ENCODE assay signal across 17 mouse cellular contexts in the genomic region with DNA sequence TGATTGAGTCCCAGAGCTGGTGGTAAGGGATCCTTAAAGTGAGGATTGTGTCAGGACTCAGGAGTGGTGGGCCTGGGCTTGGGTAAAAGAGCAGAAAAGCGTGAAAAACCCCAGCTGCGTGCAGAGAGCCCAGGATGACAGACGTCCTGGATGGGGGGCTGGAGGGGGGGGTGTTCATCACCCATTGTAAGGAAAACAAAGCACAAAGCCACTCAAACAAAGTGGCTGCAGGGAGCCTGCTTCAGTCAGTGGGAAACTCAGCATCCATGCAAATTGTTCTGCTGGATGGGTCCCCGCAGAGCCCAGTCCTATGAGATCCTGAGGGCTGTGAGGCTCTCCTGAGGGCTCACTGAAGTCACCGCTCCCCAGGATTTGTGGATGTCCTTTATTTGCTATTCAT. TPM values are rescaled to one million over a fixed set of nuclear protein-coding genes. Genes with fewer than 3 reads are reported as not detected.
DNase-seq lines count a peak whose midpoint lies in the region; ATAC-seq lines count a peak whose summit lies in the region.
"Had no signal": no experiment of that assay in that cellular context is flagged by ENCODE, and none has a peak within 500 bp of the region (broad histone marks: within the 10 kb centered on the region; RNA-seq: fewer than 3 reads in every experiment).

No protein-coding gene starts in this region.

- H3K4me1 ChIP-seq in forebrain, embryonic 10.5 days: peaks cover 65% of the 10 kb centered on the region
- no peaks in the 10 kb centered on the region for H3K4me1 ChIP-seq in forebrain, embryonic 16.5 days (replicated peaks; ENCODE audit: control insufficient read depth, insufficient read depth, low read length)
- H3K4me1 ChIP-seq in neural tube, embryonic 13.5 days (replicated peaks): peaks cover 12% of the 10 kb centered on the region
- H3K4me1 ChIP-seq: hindbrain, embryonic 15.5 days had no signal

- no peak for DNase-seq in forebrain, embryonic 10.5 days (ENCODE audit: extremely low spot score, low spot score)
- peak; percentile 12 for DNase-seq in layer of hippocampus, adult 9-11 months
- no peak for DNase-seq in layer of hippocampus, postnatal 25 days (ENCODE audit: extremely low spot score in 1 of 2, low spot score in 1 of 2)
- peak; percentile 63 for DNase-seq in embryo, embryonic 11 days
- DNase-seq in adrenal gland, adult 8-10 months: no peak
- DNase-seq: cerebellum, adult 9-10 months; gastrocnemius, postnatal 36 days; kidney, adult 2 months had no signal

- 0 out of 2 replicates have a peak, but pooled peaks cover 5% of the 10 kb centered on the region for H3K36me3 ChIP-seq in forebrain, embryonic 10.5 days (replicated peaks)
- H3K36me3 ChIP-seq in forebrain, embryonic 16.5 days (ENCODE audit: control insufficient read depth, insufficient read depth): no peaks in the 10 kb centered on the region
- no peaks in the 10 kb centered on the region for H3K36me3 ChIP-seq in neural tube, embryonic 13.5 days
- H3K36me3 ChIP-seq: embryonic facial prominence, embryonic 12.5 days; hindbrain, embryonic 15.5 days; lung, embryonic 15.5 days had no signal

- H3K9ac ChIP-seq in forebrain, embryonic 16.5 days (replicated peaks; ENCODE audit: low read depth, low read length): no peak overlapping the region
- peak overlapping the region; percentile 34; the same call in 1 of the 2 replicates for H3K9ac ChIP-seq in neural tube, embryonic 13.5 days
- H3K9ac ChIP-seq: embryonic facial prominence, embryonic 12.5 days; hindbrain, embryonic 15.5 days; lung, embryonic 15.5 days had no signal

- no peak overlapping the region for H3K4me3 ChIP-seq in forebrain, embryonic 10.5 days
- no peak overlapping the region for H3K4me3 ChIP-seq in forebrain, embryonic 16.5 days (replicated peaks; ENCODE audit: low read length)
- H3K4me3 ChIP-seq in neural tube, embryonic 13.5 days: no peak overlapping the region
- H3K4me3 ChIP-seq: embryonic facial prominence, embryonic 12.5 days; hindbrain, embryonic 15.5 days; lung, embryonic 15.5 days; megakaryocyte, embryonic 14.5 days had no signal

- WGBS in forebrain, embryonic 10.5 days: 17% methylated on average over 5 of the region's 5 CpGs
- WGBS in forebrain, embryonic 16.5 days: 7% methylated on average over 5 of the region's 5 CpGs
- WGBS in neural tube, embryonic 13.5 days: 7% methylated on average over 5 of the region's 5 CpGs

- ATAC-seq in forebrain, embryonic 16.5 days: no peak
- peak; percentile 59; the same call in 1 of the 2 replicates for ATAC-seq in neural tube, embryonic 13.5 days (ENCODE audit: low read depth)
- ATAC-seq in monocyte, adult 5-6 weeks (replicated peaks; ENCODE audit: insufficient number of reproducible peaks, low FRiP score, low TSS enrichment, poor library complexity, severe bottlenecking): no peak
- ATAC-seq: Patski had no signal

- H3K4me2 ChIP-seq in forebrain, embryonic 16.5 days (ENCODE audit: low read length): no peak overlapping the region
- H3K4me2 ChIP-seq in neural tube, embryonic 13.5 days: no peak overlapping the region
- H3K4me2 ChIP-seq: embryonic facial prominence, embryonic 12.5 days; hindbrain, embryonic 15.5 days; lung, embryonic 15.5 days had no signal

- H3K9me3 ChIP-seq in forebrain, embryonic 10.5 days: no peaks in the 10 kb centered on the region
- H3K9me3 ChIP-seq in forebrain, embryonic 16.5 days (ENCODE audit: control insufficient read depth, low read length): no peaks in the 10 kb centered on the region
- H3K9me3 ChIP-seq in neural tube, embryonic 13.5 days: no peaks in the 10 kb centered on the region
- H3K9me3 ChIP-seq: embryonic facial prominence, embryonic 12.5 days; hindbrain, embryonic 15.5 days; lung, embryonic 15.5 days; megakaryocyte, embryonic 14.5 days had no signal

- H3K27ac ChIP-seq in forebrain, embryonic 10.5 days: peak overlapping the region; percentile 74
- no peak overlapping the region for H3K27ac ChIP-seq in forebrain, embryonic 16.5 days (ENCODE audit: low read length)
- H3K27ac ChIP-seq in neural tube, embryonic 13.5 days (replicated peaks): 0 out of 2 replicates have a peak overlapping the region, but pooled peaks have one; percentile 9
- H3K27ac ChIP-seq: embryonic facial prominence, embryonic 12.5 days; hindbrain, embryonic 15.5 days; lung, embryonic 15.5 days had no signal

- H3K27me3 ChIP-seq in forebrain, embryonic 10.5 days (ENCODE audit: poor library complexity, severe bottlenecking): no peaks in the 10 kb centered on the region
- H3K27me3 ChIP-seq in forebrain, embryonic 16.5 days (replicated peaks; ENCODE audit: control insufficient read depth, insufficient read depth, low read length): no peaks in the 10 kb centered on the region
- no peaks in the 10 kb centered on the region for H3K27me3 ChIP-seq in neural tube, embryonic 13.5 days
- H3K27me3 ChIP-seq: CH12.LX; embryonic facial prominence, embryonic 12.5 days; hindbrain, embryonic 15.5 days; Patski had no signal

RNA-seq across cellular contexts. Expression of gene Dapk2, which starts 12.5 kb away (rescaled TPM):
- polyA plus RNA-seq in forebrain, embryonic 10.5 days (2016; fragmentation: Nextera tagmentation; extraction: Ambion mirVana): 7.6 and 8.9 TPM in 2 replicates
- 1.0 and 1.8 TPM in 2 replicates for polyA plus RNA-seq in forebrain, embryonic 16.5 days (2015; fragmentation: Nextera tagmentation; extraction: Ambion mirVana)
- 1 to 10 TPM in 1 of 2 experiments, under 1 TPM in 1; 0.61 to 1.4 TPM for total RNA-seq in layer of hippocampus, postnatal 25 days (2021)
- polyA plus RNA-seq in neural tube, embryonic 13.5 days (2015; fragmentation: Nextera tagmentation; extraction: Ambion mirVana): 1.3 and 2.5 TPM in 2 replicates
- 15.3 to 32.1 TPM (median 19.4 TPM) in 3 replicates for total RNA-seq in monocyte, adult 5-6 weeks (2017)
- 1 to 10 TPM; 6.2 to 9.0 (median 8.1) TPM for total RNA-seq in adrenal gland, adult 8-10 months (2022)

RNA-seq across cellular contexts. Expression of gene Ciao2a, which starts 44.1 kb away (rescaled TPM):
- polyA plus RNA-seq in forebrain, embryonic 10.5 days (2016; fragmentation: Nextera tagmentation; extraction: Ambion mirVana): 166 and 168 TPM in 2 replicates
- 81.1 and 84.3 TPM in 2 replicates for polyA plus RNA-seq in forebrain, embryonic 16.5 days (2015; fragmentation: Nextera tagmentation; extraction: Ambion mirVana)
- 10 to 100 TPM; 23.6 to 29.3 TPM for total RNA-seq in layer of hippocampus, postnatal 25 days (2021)
- 99.2 and 110 TPM in 2 replicates for polyA plus RNA-seq in neural tube, embryonic 13.5 days (2015; fragmentation: Nextera tagmentation; extraction: Ambion mirVana)
- total RNA-seq in monocyte, adult 5-6 weeks (2017): 112 to 213 TPM (median 210 TPM) in 3 replicates
- 10 to 100 TPM; 63.2 to 79.3 (median 71.1) TPM for total RNA-seq in adrenal gland, adult 8-10 months (2022)

RNA-seq across cellular contexts. Expression of gene Snx1, which starts 44.1 kb away (rescaled TPM):
- polyA plus RNA-seq in forebrain, embryonic 10.5 days (2016; fragmentation: Nextera tagmentation; extraction: Ambion mirVana): 136 and 140 TPM in 2 replicates
- 101 and 109 TPM in 2 replicates for polyA plus RNA-seq in forebrain, embryonic 16.5 days (2015; fragmentation: Nextera tagmentation; extraction: Ambion mirVana)
- total RNA-seq in layer of hippocampus, postnatal 25 days (2021): 10 to 100 TPM; 73.8 to 87.8 TPM
- polyA plus RNA-seq in neural tube, embryonic 13.5 days (2015; fragmentation: Nextera tagmentation; extraction: Ambion mirVana): 83.5 and 84.3 TPM in 2 replicates
- total RNA-seq in monocyte, adult 5-6 weeks (2017): 118 to 143 TPM (median 135 TPM) in 3 replicates
- 100 to 1,000 TPM; 116 to 172 (median 143) TPM for total RNA-seq in adrenal gland, adult 8-10 months (2022)

Comparison
In these comparisons a context has a peak if more than half of its experiments do, and no peak if none do; other contexts are left out.
1. DNase-seq: peak in layer of hippocampus, adult 9-11 months (single experiment) and embryo, embryonic 11 days (single experiment); none in forebrain, embryonic 10.5 days (single experiment), layer of hippocampus, postnatal 25 days (0 of 2) and adrenal gland, adult 8-10 months (single experiment).